Mouse (Mus musculus): ENCODE data around the gene Fam71e1.

- TF ChIP-seq CTCF (IDR thresholded peaks at IDR 0.05; ENCODE audit: borderline replicate concordance, insufficient read depth, low read length) (no peak), POLR2A (IDR thresholded peaks at IDR 0.05; ENCODE audit: low read depth, low read length) (no peak)
These were observed 40.6 kb downstream of the Fam71e1 start for GRCm38 (mm10) chr7:44537009-44537408.

All from embryonic fibroblast, embryonic 13.5 days (primary cell).